ENCODE assay signal across 9 mouse cellular contexts in the genomic region with DNA sequence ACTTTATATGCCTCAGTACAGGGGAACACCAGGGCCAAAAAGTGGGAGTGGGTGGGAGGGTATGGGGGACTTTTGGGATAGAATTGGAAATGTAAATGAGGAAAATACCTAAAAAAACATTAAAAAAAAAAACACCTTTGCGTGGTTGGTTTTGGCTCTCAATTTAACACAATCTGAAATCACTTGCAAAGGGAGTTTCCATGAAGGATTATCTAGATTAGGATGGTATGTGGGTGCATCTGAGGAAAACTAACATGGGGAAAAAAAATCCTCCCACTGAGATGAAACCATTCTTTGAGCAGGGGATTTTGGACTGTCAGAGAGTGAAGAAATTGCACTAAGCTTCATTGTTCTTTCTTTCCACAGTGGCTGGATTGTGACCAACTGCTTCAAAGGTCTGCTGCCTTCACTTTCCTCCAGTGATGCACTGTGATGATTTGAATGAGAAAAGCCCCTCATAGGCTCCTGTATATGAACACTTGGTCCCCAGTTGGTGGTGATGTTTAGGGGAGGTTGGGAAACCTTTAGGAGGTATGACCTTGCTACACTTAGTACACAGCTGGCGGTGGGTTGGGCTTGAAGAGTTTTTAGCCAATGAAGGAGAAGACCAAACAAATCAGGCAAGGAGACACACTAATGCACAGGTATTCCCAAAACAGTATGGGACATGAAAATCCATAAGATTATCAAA. TPM values are rescaled to one million over a fixed set of nuclear protein-coding genes. Genes with fewer than 3 reads are reported as not detected.
DNase-seq lines count a peak whose midpoint lies in the region; ATAC-seq and TF ChIP-seq lines count a peak whose summit lies in the region.
"Had no signal": no experiment of that assay in that cellular context is flagged by ENCODE, and none has a peak within 500 bp of the region (broad histone marks: within the 10 kb centered on the region; RNA-seq: fewer than 3 reads in every experiment).

No protein-coding gene starts in this region.

- WGBS in heart, embryonic 13.5 days, result 81% methylated on average over 2 of the region's 2 CpGs
- 60% methylated on average over 2 of the region's 2 CpGs for WGBS in liver, embryonic 15.5 days (ENCODE audit: insufficient replicate concordance)
- WGBS in stomach, embryonic 14.5 days, result 84% methylated on average over 2 of the region's 2 CpGs
- WGBS in cerebellum, adult 2 months, result 92% methylated on average over 2 of the region's 2 CpGs

- H3K9ac ChIP-seq in heart, embryonic 13.5 days, result no peak overlapping the region
- no peak overlapping the region for H3K9ac ChIP-seq in liver, embryonic 15.5 days
- H3K9ac ChIP-seq in stomach, embryonic 14.5 days (replicated peaks; ENCODE audit: low read depth, low read length), result 0 out of 2 replicates have a peak overlapping the region, but pooled peaks have one; percentile 10

- TF ChIP-seq CTCF in cerebellum, adult 2 months (IDR thresholded peaks at IDR 0.05; ENCODE audit: borderline replicate concordance, insufficient read depth, low read depth, low read length), result no peak

- no peaks in the 10 kb centered on the region for H3K27me3 ChIP-seq in heart, embryonic 13.5 days (replicated peaks)
- H3K27me3 ChIP-seq in liver, embryonic 15.5 days, result no peaks in the 10 kb centered on the region
- no peaks in the 10 kb centered on the region for H3K27me3 ChIP-seq in stomach, embryonic 14.5 days (ENCODE audit: control insufficient read depth, insufficient read depth, low read length)
- H3K27me3 ChIP-seq in cerebellum, adult 2 months (ENCODE audit: control insufficient read depth, insufficient read depth, low read length), result no peaks in the 10 kb centered on the region

- H3K4me1 ChIP-seq in heart, embryonic 13.5 days, result peaks cover 4% of the 10 kb centered on the region
- H3K4me1 ChIP-seq in brown adipose tissue, adult 24 weeks (ENCODE audit: control insufficient read depth, insufficient read depth, insufficient read length, low read length), result peaks cover 23% of the 10 kb centered on the region
- peaks cover 55% of the 10 kb centered on the region for H3K4me1 ChIP-seq in liver, embryonic 15.5 days (replicated peaks)
- H3K4me1 ChIP-seq in stomach, embryonic 14.5 days (ENCODE audit: control insufficient read depth, insufficient read depth, low read length), result 0 out of 2 replicates have a peak, but pooled peaks cover 9% of the 10 kb centered on the region
- no peaks in the 10 kb centered on the region for H3K4me1 ChIP-seq in cerebellum, adult 2 months (ENCODE audit: control insufficient read depth, insufficient read depth, low read length)

- H3K36me3 ChIP-seq in heart, embryonic 13.5 days, result no peaks in the 10 kb centered on the region
- H3K36me3 ChIP-seq in liver, embryonic 15.5 days (replicated peaks), result no peaks in the 10 kb centered on the region
- H3K36me3 ChIP-seq in stomach, embryonic 14.5 days (ENCODE audit: control insufficient read depth, insufficient read depth, low read length), result no peaks in the 10 kb centered on the region

- H3K27ac ChIP-seq in heart, embryonic 13.5 days (replicated peaks), result 0 out of 2 replicates have a peak overlapping the region, but pooled peaks have one; percentile 15
- peak overlapping the region; percentile 99 for H3K27ac ChIP-seq in brown adipose tissue, adult 24 weeks (replicated peaks; ENCODE audit: low read depth, low read length)
- H3K27ac ChIP-seq in liver, embryonic 15.5 days (replicated peaks), result peak overlapping the region; percentile 69; the same call in 1 of the 2 replicates
- H3K27ac ChIP-seq in stomach, embryonic 14.5 days (ENCODE audit: low read length), result peak overlapping the region; percentile 72; the same call in 1 of the 2 replicates
- H3K27ac ChIP-seq in cerebellum, adult 2 months (ENCODE audit: insufficient read depth, low read length), result no peak overlapping the region

- no peak for TF ChIP-seq POLR2A in cerebellum, adult 2 months (IDR thresholded peaks at IDR 0.05; ENCODE audit: borderline replicate concordance, insufficient read depth, low read length)

- H3K9me3 ChIP-seq in heart, embryonic 13.5 days, result no peaks in the 10 kb centered on the region
- no peaks in the 10 kb centered on the region for H3K9me3 ChIP-seq in liver, embryonic 15.5 days (replicated peaks)
- H3K9me3 ChIP-seq in stomach, embryonic 14.5 days (ENCODE audit: control insufficient read depth, low read depth, low read length), result no peaks in the 10 kb centered on the region

- no peak for DNase-seq in heart, adult 9 months (ENCODE audit: low spot score in 2 of 2)
- DNase-seq in layer of hippocampus, postnatal 14 days (ENCODE audit: low spot score in 2 of 2), result no peak
- DNase-seq in right cerebral cortex, postnatal 4 days, result no peak
- DNase-seq in cerebellum, adult 2 months, result no peak

- 0 out of 2 replicates have a peak overlapping the region, but pooled peaks have one; percentile 73 for H3K4me2 ChIP-seq in heart, embryonic 13.5 days
- H3K4me2 ChIP-seq in liver, embryonic 15.5 days, result peak overlapping the region; percentile 70
- H3K4me2 ChIP-seq in stomach, embryonic 14.5 days (replicated peaks; ENCODE audit: low read depth, low read length), result peak overlapping the region; percentile 52

- H3K4me3 ChIP-seq in heart, embryonic 13.5 days, result no peak overlapping the region
- peak overlapping the region; percentile 91 for H3K4me3 ChIP-seq in brown adipose tissue, adult 24 weeks (ENCODE audit: insufficient read depth, low read depth, low read length)
- peak overlapping the region; percentile 69 for H3K4me3 ChIP-seq in liver, embryonic 15.5 days (replicated peaks)
- H3K4me3 ChIP-seq in stomach, embryonic 14.5 days (ENCODE audit: low read depth, low read length), result peak overlapping the region; percentile 57; the same call in 1 of the 2 replicates
- H3K4me3 ChIP-seq in cerebellum, adult 2 months (replicated peaks; ENCODE audit: insufficient read depth, low read depth, low read length), result no peak overlapping the region

- ATAC-seq in heart, embryonic 13.5 days (ENCODE audit: extremely low read depth, insufficient number of reproducible peaks, low FRiP score, low TSS enrichment), result no peak
- ATAC-seq in liver, embryonic 15.5 days (ENCODE audit: insufficient read depth), result no peak
- ATAC-seq in stomach, embryonic 14.5 days (ENCODE audit: insufficient number of reproducible peaks, insufficient read depth, low FRiP score, low read depth), result no peak

RNA-seq across cellular contexts. Expression of gene Cd69, which starts 38.4 kb away (rescaled TPM):
- polyA plus RNA-seq in heart, embryonic 13.5 days (2015; fragmentation: Nextera tagmentation; extraction: Ambion mirVana), result 0.14 TPM in 1 of 2 replicates, not detected in the other
- not detected in 2 replicates for polyA plus RNA-seq in brown adipose tissue, adult 24 weeks (2012; ENCODE audit: insufficient read depth, insufficient read length, missing spikeins)
- 0.93 and 1.2 TPM in 2 replicates for polyA plus RNA-seq in liver, embryonic 15.5 days (2015; fragmentation: Nextera tagmentation; extraction: Ambion mirVana)
- polyA plus RNA-seq in stomach, embryonic 14.5 days (2014; fragmentation: Nextera tagmentation; extraction: Ambion mirVana), result 0.17 and 0.20 TPM in 2 replicates
- total RNA-seq in layer of hippocampus, postnatal 14 days (2021), result not detected
- 0.07 and 0.14 TPM in 2 replicates for polyA plus RNA-seq in cerebellum, adult 2 months (2012; rRNA removed)
- total RNA-seq: left cerebral cortex, postnatal 36 days had no signal

RNA-seq across cellular contexts. Expression of gene Clec2d, which starts 56.4 kb away (rescaled TPM):
- 0.11 and 0.20 TPM in 2 replicates for polyA plus RNA-seq in heart, embryonic 13.5 days (2015; fragmentation: Nextera tagmentation; extraction: Ambion mirVana)
- 58.5 and 127 TPM in 2 replicates for polyA plus RNA-seq in brown adipose tissue, adult 24 weeks (2012; ENCODE audit: insufficient read depth, insufficient read length, missing spikeins)
- polyA plus RNA-seq in liver, embryonic 15.5 days (2015; fragmentation: Nextera tagmentation; extraction: Ambion mirVana), result 0.58 and 0.59 TPM in 2 replicates
- 0.56 and 0.68 TPM in 2 replicates for polyA plus RNA-seq in stomach, embryonic 14.5 days (2014; fragmentation: Nextera tagmentation; extraction: Ambion mirVana)
- 1 to 10 TPM; 6.9 to 7.6 TPM for total RNA-seq in layer of hippocampus, postnatal 14 days (2021)
- 12.2 and 14.9 TPM in 2 replicates for polyA plus RNA-seq in cerebellum, adult 2 months (2012; rRNA removed)

Comparison
In these comparisons a context has a peak if more than half of its experiments do, and no peak if none do; other contexts are left out.
1. H3K4me3 ChIP-seq: peak in brown adipose tissue, adult 24 weeks (single experiment), liver, embryonic 15.5 days (single experiment) and stomach, embryonic 14.5 days (single experiment); none in heart, embryonic 13.5 days (single experiment) and cerebellum, adult 2 months (single experiment).
2. Peak in every context shown above with its lines, with median percentiles within 50 percentile points of each other: H3K4me2 ChIP-seq.